Mouse (Mus musculus): Measurements from ENCODE around the gene Topbp1. TPM values are rescaled to one million over a fixed set of nuclear protein-coding genes. Genes with fewer than 3 reads are reported as not detected.
A peak's percentile ranks its signal among the peaks of the same experiment; 100 is the strongest.

The Topbp1 gene
- total and polyA plus RNA-seq, 2 experiments from 2014 or later: 11.5 to 16.9 TPM

- Histone ChIP-seq H3K36me3 (ENCODE audit: insufficient read depth, low read length) (no peaks in the 10 kb centered on the region), H3K27ac (ENCODE audit: low read depth, low read length) (peak within 1 kb of the TSS; percentile 83), H3K9ac (replicated peaks; ENCODE audit: low read length, poor library complexity, severe bottlenecking) (peak within 1 kb of the TSS; percentile 80), H3K4me1 (ENCODE audit: insufficient read depth, low read length) (peaks cover 11% of the 10 kb centered on the region; the same call in 1 of the 2 replicates), H3K4me2 (ENCODE audit: low read depth, low read length, poor library complexity, severe bottlenecking) (peak within 1 kb of the TSS; percentile 86), H3K4me3 (ENCODE audit: low read depth, low read length) (peak within 1 kb of the TSS; percentile 89), H3K9me3 (ENCODE audit: low read length) (no peaks in the 10 kb centered on the region), H3K27me3 (ENCODE audit: insufficient read depth, low read length) (no peaks in the 10 kb centered on the region)
- DNase-seq (ENCODE audit: low spot score) (peak; percentile 100), ATAC-seq (ENCODE audit: low FRiP score) (peak; percentile 99)
- WGBS: 1% methylated on average over 76 of the region's 95 CpGs
- peak; percentile 36 for TF ChIP-seq CTCF (IDR thresholded peaks at IDR 0.05)
Observed at GRCm38 (mm10) chr9:103365290-103366247, 60.6 kb downstream of the Topbp1 start, which contains the start of gene Cdv3. Gene Cdv3, minus strand, starts transcription at chr9:103365840.

DNA sequence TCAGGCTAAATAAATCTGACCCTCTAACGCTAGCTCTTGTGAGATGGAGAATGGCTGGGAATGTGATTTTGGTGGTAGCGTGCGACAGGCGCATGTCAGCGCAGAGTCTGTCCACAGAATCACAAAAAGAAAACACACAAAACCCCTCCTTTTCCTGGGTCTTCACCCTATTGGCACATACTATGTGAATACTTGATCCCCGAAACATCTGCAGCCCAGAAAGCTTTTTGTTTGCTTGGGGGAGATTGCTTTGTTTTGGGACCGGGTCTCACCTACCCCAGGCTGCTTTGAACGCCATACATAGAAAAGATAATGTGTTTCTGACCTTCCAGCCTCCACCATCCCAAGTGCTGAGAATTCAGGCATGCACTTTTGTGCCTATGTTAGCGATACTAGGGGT is 61.3 kb downstream of the Topbp1 start:
- H3K4me2 ChIP-seq (ENCODE audit: low read depth, low read length, poor library complexity, severe bottlenecking): peak overlapping the region; percentile 61
- peaks cover 11% of the 10 kb centered on the region; the same call in 1 of the 2 replicates for H3K4me1 ChIP-seq (ENCODE audit: insufficient read depth, low read length)
- peak overlapping the region; percentile 68 for H3K27ac ChIP-seq (ENCODE audit: low read depth, low read length)
- H3K9ac ChIP-seq (replicated peaks; ENCODE audit: low read length, poor library complexity, severe bottlenecking): 0 out of 2 replicates have a peak overlapping the region, but pooled peaks have one; percentile 24
- no peaks in the 10 kb centered on the region for H3K36me3 ChIP-seq (ENCODE audit: insufficient read depth, low read length)
- H3K27me3 ChIP-seq (ENCODE audit: insufficient read depth, low read length): no peaks in the 10 kb centered on the region
- ATAC-seq (ENCODE audit: low FRiP score) (no peak), DNase-seq (ENCODE audit: low spot score) (no peak)
- TF ChIP-seq CTCF (IDR thresholded peaks at IDR 0.05): no peak
- H3K9me3 ChIP-seq (ENCODE audit: low read length): no peaks in the 10 kb centered on the region
- WGBS: 63% methylated on average over 9 of the region's 9 CpGs
- H3K4me3 ChIP-seq (ENCODE audit: low read depth, low read length): peak overlapping the region; percentile 89

DNA sequence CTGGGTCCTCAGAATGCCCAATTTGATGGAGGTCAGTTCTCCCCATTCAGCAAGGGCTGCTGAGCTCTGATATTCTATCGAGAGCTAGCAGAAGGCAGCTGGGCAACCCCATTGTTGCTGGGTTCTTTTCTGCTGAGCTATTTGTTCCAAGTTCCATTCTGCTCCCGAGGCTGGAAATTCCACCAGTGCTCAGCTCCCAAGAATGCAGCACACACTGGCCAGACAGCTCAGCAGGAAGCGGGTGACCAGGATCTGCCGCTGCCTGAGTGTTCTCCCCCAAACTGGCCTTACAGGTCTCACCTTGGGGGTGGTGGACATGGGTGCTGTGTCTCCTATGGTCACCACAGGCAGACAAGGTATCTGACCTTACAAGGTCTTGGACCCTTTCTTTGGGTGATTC is 64.9 kb downstream of the Topbp1 start:
- Histone ChIP-seq H3K27me3 (ENCODE audit: insufficient read depth, low read length) (no peaks in the 10 kb centered on the region), H3K27ac (ENCODE audit: low read depth, low read length) (no peak overlapping the region), H3K4me1 (ENCODE audit: insufficient read depth, low read length) (peaks cover 5% of the 10 kb centered on the region; the same call in 1 of the 2 replicates), H3K36me3 (ENCODE audit: insufficient read depth, low read length) (no peaks in the 10 kb centered on the region), H3K9me3 (ENCODE audit: low read length) (no peaks in the 10 kb centered on the region), H3K4me3 (ENCODE audit: low read depth, low read length) (no peak overlapping the region), H3K9ac (replicated peaks; ENCODE audit: low read length, poor library complexity, severe bottlenecking) (no peak overlapping the region), H3K4me2 (ENCODE audit: low read depth, low read length, poor library complexity, severe bottlenecking) (no peak overlapping the region)
- no peak for TF ChIP-seq CTCF (IDR thresholded peaks at IDR 0.05)
- ATAC-seq (ENCODE audit: low FRiP score) (no peak), DNase-seq (ENCODE audit: low spot score) (no peak)
- 50% methylated on average over 4 of the region's 4 CpGs for WGBS

DNA sequence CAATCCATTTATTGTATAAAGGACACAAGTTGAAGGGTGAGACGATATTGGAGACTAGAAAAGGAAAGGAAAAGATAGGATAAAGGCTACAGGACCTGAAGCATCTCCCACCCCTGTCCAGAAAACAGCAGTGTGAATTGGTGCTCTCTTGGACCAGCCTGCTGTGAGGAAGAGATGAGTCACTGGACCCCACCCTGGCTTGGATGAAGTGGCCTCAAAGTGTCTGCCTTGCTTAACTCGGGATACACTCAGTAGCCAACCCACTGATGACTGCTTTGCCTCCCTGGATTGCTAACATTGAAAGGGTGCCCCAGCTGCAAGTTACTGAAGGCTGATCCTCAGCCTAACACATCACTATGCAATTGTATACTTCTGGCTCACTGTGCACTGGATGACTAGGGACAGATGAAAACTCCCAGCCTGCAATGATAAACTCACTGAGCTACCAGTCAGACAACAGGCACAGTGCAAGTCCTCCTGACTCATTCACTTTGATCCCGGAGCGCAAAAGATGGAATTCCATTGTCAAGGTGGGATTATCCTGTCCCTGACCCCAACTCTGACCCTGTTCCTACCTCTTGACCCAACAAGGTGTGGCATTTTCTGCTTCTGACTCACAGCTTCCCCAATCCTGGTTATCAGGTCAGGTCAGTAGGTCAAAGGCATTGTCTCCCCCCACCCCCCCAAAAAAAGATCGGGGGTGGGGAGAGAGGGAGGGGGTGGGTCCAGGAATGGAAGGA is 67.4 kb downstream of the Topbp1 start:
- no peak for DNase-seq (ENCODE audit: low spot score)
- 63% methylated on average over 5 of the region's 5 CpGs for WGBS
- H3K4me3 ChIP-seq (ENCODE audit: low read depth, low read length): no peak overlapping the region
- no peak for ATAC-seq (ENCODE audit: low FRiP score)
- no peaks in the 10 kb centered on the region for H3K27me3 ChIP-seq (ENCODE audit: insufficient read depth, low read length)
- no peak overlapping the region for H3K4me2 ChIP-seq (ENCODE audit: low read depth, low read length, poor library complexity, severe bottlenecking)
- no peaks in the 10 kb centered on the region for H3K36me3 ChIP-seq (ENCODE audit: insufficient read depth, low read length)
- H3K9ac ChIP-seq (replicated peaks; ENCODE audit: low read length, poor library complexity, severe bottlenecking): no peak overlapping the region
- H3K9me3 ChIP-seq (ENCODE audit: low read length): no peaks in the 10 kb centered on the region
- no peaks in the 10 kb centered on the region for H3K4me1 ChIP-seq (ENCODE audit: insufficient read depth, low read length)
- H3K27ac ChIP-seq (ENCODE audit: low read depth, low read length): no peak overlapping the region
- TF ChIP-seq CTCF (IDR thresholded peaks at IDR 0.05): no peak

DNA sequence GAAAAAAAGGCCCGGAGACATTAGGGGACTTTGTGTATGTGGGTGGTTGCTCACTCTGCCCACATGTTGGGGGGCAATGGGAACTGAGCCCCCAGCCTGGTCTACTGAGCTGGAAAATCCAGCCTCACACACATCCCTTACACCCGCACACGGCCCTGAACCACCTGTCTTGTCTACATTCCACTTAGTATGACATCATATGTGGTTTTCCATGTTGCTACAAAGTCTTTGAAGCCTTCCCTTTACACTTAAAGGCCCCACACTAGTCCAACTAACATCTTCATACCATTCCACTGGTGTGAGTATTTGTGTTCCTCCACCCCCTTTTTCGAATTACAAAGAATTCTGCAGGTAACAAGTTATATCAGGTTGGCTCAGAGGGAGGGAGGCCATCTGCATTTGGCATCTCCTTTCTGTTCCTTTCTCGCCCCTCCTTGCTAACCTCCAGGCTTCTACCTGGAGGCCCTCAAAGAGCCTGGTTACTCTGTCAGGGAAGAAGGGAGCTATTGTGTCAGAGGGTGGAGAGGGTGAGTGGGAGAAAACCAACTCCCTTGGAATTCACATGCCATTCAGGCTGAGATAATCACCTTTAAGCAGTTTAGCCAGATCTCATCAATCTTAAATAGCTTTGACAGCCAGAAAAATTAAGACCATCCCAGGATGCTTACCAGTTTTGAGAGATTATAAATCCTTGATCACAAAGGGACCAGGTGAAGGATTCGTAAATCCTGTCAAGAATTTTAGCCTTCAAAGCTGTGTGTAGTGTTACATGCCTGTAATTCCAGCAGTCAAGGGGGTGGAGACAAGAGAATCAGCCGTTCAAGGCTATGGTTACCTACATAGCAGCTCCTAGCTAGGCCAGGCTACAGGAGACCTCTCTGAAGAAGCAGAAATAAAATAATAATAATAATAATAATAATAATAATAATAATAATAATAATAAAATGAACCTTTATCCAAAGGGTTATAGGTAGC is 71.6 kb downstream of the Topbp1 start:
- H3K27ac ChIP-seq (ENCODE audit: low read depth, low read length): no peak overlapping the region
- H3K27me3 ChIP-seq (ENCODE audit: insufficient read depth, low read length): no peaks in the 10 kb centered on the region
- WGBS: 54% methylated on average over 7 of the region's 7 CpGs
- TF ChIP-seq CTCF (IDR thresholded peaks at IDR 0.05): no peak
- no peak for ATAC-seq (ENCODE audit: low FRiP score)
- no peak overlapping the region for H3K4me3 ChIP-seq (ENCODE audit: low read depth, low read length)
- no peak for DNase-seq (ENCODE audit: low spot score)
- H3K4me1 ChIP-seq (ENCODE audit: insufficient read depth, low read length): no peaks in the 10 kb centered on the region
- no peaks in the 10 kb centered on the region for H3K36me3 ChIP-seq (ENCODE audit: insufficient read depth, low read length)
- H3K9ac ChIP-seq (replicated peaks; ENCODE audit: low read length, poor library complexity, severe bottlenecking): no peak overlapping the region
- H3K4me2 ChIP-seq (ENCODE audit: low read depth, low read length, poor library complexity, severe bottlenecking): no peak overlapping the region
- H3K9me3 ChIP-seq (ENCODE audit: low read length): no peaks in the 10 kb centered on the region
